Mouse (Mus musculus): Measurements from ENCODE around the gene Dennd4a. TPM values are rescaled to one million over a fixed set of nuclear protein-coding genes. Genes with fewer than 3 reads are reported as not detected.
"Not testable (repeated sequence)": the region's sequence is repeated elsewhere in the genome, so short reads cannot be mapped to it uniquely, and the experiment has no call there.

Dennd4a gene
- polyA plus RNA-seq, 1 experiment from 2014 or later, result 7.6 TPM

- 0 out of 2 replicates have a peak, but pooled peaks cover 5% of the 10 kb centered on the region for H3K9me3 ChIP-seq
- no peak overlapping the region for H3K4me3 ChIP-seq
- H3K27me3 ChIP-seq, result no peaks in the 10 kb centered on the region
- H3K9ac ChIP-seq, result no peak overlapping the region
- no peak for ATAC-seq (ENCODE audit: insufficient number of reproducible peaks, low FRiP score, low TSS enrichment, low read depth)
- no peaks in the 10 kb centered on the region for H3K36me3 ChIP-seq
- H3K27ac ChIP-seq, result no peak overlapping the region
- H3K4me1 ChIP-seq, result no peaks in the 10 kb centered on the region
- WGBS, result 79% methylated on average over 5 of the region's 5 CpGs
- no peak overlapping the region for H3K4me2 ChIP-seq
These were observed 7.5 kb upstream of the Dennd4a start for GRCm38 (mm10) chr9:64803373-64804214.

GRCm38 (mm10) chr9:64805875-64806274 is 5.3 kb upstream of the Dennd4a start:
- H3K9ac ChIP-seq, result no peak overlapping the region
- no peaks in the 10 kb centered on the region for H3K4me1 ChIP-seq
- H3K36me3 ChIP-seq, result no peaks in the 10 kb centered on the region
- no peak overlapping the region for H3K27ac ChIP-seq
- ATAC-seq (ENCODE audit: insufficient number of reproducible peaks, low FRiP score, low TSS enrichment, low read depth), result no peak
- H3K4me2 ChIP-seq, result no peak overlapping the region
- no peaks in the 10 kb centered on the region for H3K27me3 ChIP-seq
- no peak overlapping the region for H3K4me3 ChIP-seq
- 0 out of 2 replicates have a peak, but pooled peaks cover under 1% of the 10 kb centered on the region for H3K9me3 ChIP-seq
- WGBS, result 45% methylated on average over 5 of the region's 5 CpGs

GRCm38 (mm10) chr9:64806335-64807060 is 4.6 kb upstream of the Dennd4a start:
- Histone ChIP-seq H3K27ac (no peak overlapping the region), H3K9ac (no peak overlapping the region), H3K4me2 (no peak overlapping the region), H3K4me3 (no peak overlapping the region), H3K4me1 (no peaks in the 10 kb centered on the region), H3K27me3 (no peaks in the 10 kb centered on the region), H3K9me3 (no peaks in the 10 kb centered on the region), H3K36me3 (no peaks in the 10 kb centered on the region)
- no peak for ATAC-seq (ENCODE audit: insufficient number of reproducible peaks, low FRiP score, low TSS enrichment, low read depth)
- WGBS, result 57% methylated on average over 6 of the region's 6 CpGs

- Histone ChIP-seq H3K9me3 (no peaks in the 10 kb centered on the region), H3K4me1 (0 out of 2 replicates have a peak, but pooled peaks cover 3% of the 10 kb centered on the region), H3K27me3 (no peaks in the 10 kb centered on the region), H3K27ac (no peak overlapping the region), H3K4me2 (no peak overlapping the region), H3K9ac (no peak overlapping the region), H3K36me3 (no peaks in the 10 kb centered on the region), H3K4me3 (no peak overlapping the region)
- ATAC-seq (ENCODE audit: insufficient number of reproducible peaks, low FRiP score, low TSS enrichment, low read depth), result no peak
- WGBS, result 66% methylated on average over 14 of the region's 14 CpGs
These were observed 3.9 kb upstream of the Dennd4a start for GRCm38 (mm10) chr9:64807061-64807808.

GRCm38 (mm10) chr9:64809851-64810250 is 1.3 kb upstream of the Dennd4a start:
- no peak overlapping the region for H3K9ac ChIP-seq
- no peak for ATAC-seq (ENCODE audit: insufficient number of reproducible peaks, low FRiP score, low TSS enrichment, low read depth)
- no peak overlapping the region for H3K27ac ChIP-seq
- no peak overlapping the region for H3K4me2 ChIP-seq
- no peaks in the 10 kb centered on the region for H3K9me3 ChIP-seq
- H3K36me3 ChIP-seq, result no peaks in the 10 kb centered on the region
- H3K4me3 ChIP-seq, result no peak overlapping the region
- WGBS, result 79% methylated on average over 3 of the region's 3 CpGs
- no peaks in the 10 kb centered on the region for H3K27me3 ChIP-seq
- H3K4me1 ChIP-seq, result 0 out of 2 replicates have a peak, but pooled peaks cover 4% of the 10 kb centered on the region

GRCm38 (mm10) chr9:64811538-64812474 is 666 bp downstream of the Dennd4a start:
- peak; percentile 65 for ATAC-seq (ENCODE audit: insufficient number of reproducible peaks, low FRiP score, low TSS enrichment, low read depth)
- Histone ChIP-seq H3K9ac (peak overlapping the region; percentile 74), H3K27ac (peak overlapping the region; percentile 91), H3K9me3 (no peaks in the 10 kb centered on the region), H3K27me3 (no peaks in the 10 kb centered on the region), H3K4me3 (peak overlapping the region; percentile 91), H3K4me1 (0 out of 2 replicates have a peak, but pooled peaks cover 4% of the 10 kb centered on the region), H3K36me3 (no peaks in the 10 kb centered on the region), H3K4me2 (peak overlapping the region; percentile 72)
- WGBS, result under 1% methylated on average over 56 of the region's 59 CpGs

- H3K4me2 ChIP-seq, result peak overlapping the region; percentile 72
- peak overlapping the region; percentile 91 for H3K4me3 ChIP-seq
- no peak overlapping the region for H3K9ac ChIP-seq
- no peak overlapping the region for H3K27ac ChIP-seq
- WGBS, result 23% methylated on average over 1 of the region's 1 CpGs
- 0 out of 2 replicates have a peak, but pooled peaks cover 4% of the 10 kb centered on the region for H3K4me1 ChIP-seq
- H3K36me3 ChIP-seq, result no peaks in the 10 kb centered on the region
- no peaks in the 10 kb centered on the region for H3K27me3 ChIP-seq
- no peak for ATAC-seq (ENCODE audit: insufficient number of reproducible peaks, low FRiP score, low TSS enrichment, low read depth)
- no peaks in the 10 kb centered on the region for H3K9me3 ChIP-seq
These were observed 1.3 kb downstream of the Dennd4a start for GRCm38 (mm10) chr9:64812475-64812860.

- Histone ChIP-seq H3K4me1 (0 out of 2 replicates have a peak, but pooled peaks cover 4% of the 10 kb centered on the region), H3K27me3 (no peaks in the 10 kb centered on the region), H3K9ac (no peak overlapping the region), H3K4me2 (no peak overlapping the region), H3K27ac (no peak overlapping the region), H3K9me3 (no peaks in the 10 kb centered on the region), H3K4me3 (no peak overlapping the region), H3K36me3 (no peaks in the 10 kb centered on the region)
- no peak for ATAC-seq (ENCODE audit: insufficient number of reproducible peaks, low FRiP score, low TSS enrichment, low read depth)
- WGBS, result 80% methylated on average over 6 of the region's 6 CpGs
These were observed 3.1 kb downstream of the Dennd4a start for GRCm38 (mm10) chr9:64814273-64814672.

GRCm38 (mm10) chr9:64819686-64820085 is 8.5 kb downstream of the Dennd4a start:
- ATAC-seq (ENCODE audit: insufficient number of reproducible peaks, low FRiP score, low TSS enrichment, low read depth); H3K4me3 ChIP-seq; H3K36me3 ChIP-seq; H3K27ac ChIP-seq; H3K9me3 ChIP-seq; H3K4me2 ChIP-seq; H3K27me3 ChIP-seq; H3K9ac ChIP-seq; H3K4me1 ChIP-seq: not testable (repeated sequence)
- 91% methylated on average over 4 of the region's 4 CpGs for WGBS

- Histone ChIP-seq H3K27ac (no peak overlapping the region), H3K9ac (no peak overlapping the region), H3K36me3 (no peaks in the 10 kb centered on the region), H3K9me3 (no peaks in the 10 kb centered on the region), H3K4me1 (no peaks in the 10 kb centered on the region), H3K4me2 (no peak overlapping the region), H3K27me3 (no peaks in the 10 kb centered on the region), H3K4me3 (no peak overlapping the region)
- 65% methylated on average over 3 of the region's 3 CpGs for WGBS
- ATAC-seq (ENCODE audit: insufficient number of reproducible peaks, low FRiP score, low TSS enrichment, low read depth), result no peak
These were observed 9.1 kb downstream of the Dennd4a start for GRCm38 (mm10) chr9:64820086-64820795.

Data from limb, embryonic 15.5 days (tissue).